Mouse (Mus musculus): ENCODE results near the gene Hist1h2bb.
"Not testable (repeated sequence)": the region's sequence is repeated elsewhere in the genome, so short reads cannot be mapped to it uniquely, and the experiment has no call there.

Hist1h2bb gene

DNA sequence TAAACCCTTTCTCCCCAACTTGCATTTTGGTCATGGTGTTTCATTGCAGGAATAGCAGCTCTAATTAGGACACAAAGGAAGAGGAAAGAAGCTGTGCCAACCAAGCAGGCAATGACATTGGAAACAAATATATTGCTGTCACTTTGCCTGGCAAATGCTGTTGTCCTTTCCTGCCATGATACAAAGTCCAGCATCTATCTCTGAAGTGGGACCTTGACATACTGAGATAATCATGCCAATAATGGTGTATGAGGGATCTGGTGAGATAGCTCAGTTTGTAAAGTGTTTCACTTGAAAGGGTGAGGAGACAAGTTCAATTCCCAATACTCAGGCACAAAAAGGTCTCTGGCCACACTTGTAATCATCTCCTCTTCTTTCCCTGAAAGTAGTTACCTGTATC lies 20.2 kb downstream of the Hist1h2bb start:
- no peak for DNase-seq

DNA sequence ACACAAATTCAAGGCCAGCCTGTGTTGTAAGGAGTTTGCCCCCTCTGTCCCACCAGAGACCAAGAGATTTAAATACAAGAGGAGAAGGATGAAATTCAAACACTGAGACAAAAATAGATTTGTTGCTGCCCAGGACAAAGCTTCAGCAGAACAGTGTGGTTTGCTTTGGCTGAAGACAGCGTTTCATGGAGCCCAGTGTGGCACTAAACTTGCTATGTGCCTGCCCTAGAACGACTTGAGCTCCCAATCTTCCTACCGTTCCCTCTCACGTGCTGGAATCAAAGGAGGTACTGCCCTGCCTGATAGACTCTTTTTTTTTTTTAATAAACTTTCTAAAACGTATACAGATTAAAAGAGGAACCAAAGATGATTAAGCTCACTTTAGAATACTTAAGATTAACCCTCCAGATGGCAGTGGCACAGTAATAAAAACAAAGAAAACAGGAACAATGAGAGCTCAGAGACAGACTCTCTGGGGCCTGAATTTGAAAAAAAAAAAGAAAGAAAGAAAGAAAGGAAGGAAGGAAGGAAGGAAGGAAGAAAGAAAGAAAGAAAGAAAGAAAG lies 22.4 kb downstream of the Hist1h2bb start:
- no peak for DNase-seq

DNA sequence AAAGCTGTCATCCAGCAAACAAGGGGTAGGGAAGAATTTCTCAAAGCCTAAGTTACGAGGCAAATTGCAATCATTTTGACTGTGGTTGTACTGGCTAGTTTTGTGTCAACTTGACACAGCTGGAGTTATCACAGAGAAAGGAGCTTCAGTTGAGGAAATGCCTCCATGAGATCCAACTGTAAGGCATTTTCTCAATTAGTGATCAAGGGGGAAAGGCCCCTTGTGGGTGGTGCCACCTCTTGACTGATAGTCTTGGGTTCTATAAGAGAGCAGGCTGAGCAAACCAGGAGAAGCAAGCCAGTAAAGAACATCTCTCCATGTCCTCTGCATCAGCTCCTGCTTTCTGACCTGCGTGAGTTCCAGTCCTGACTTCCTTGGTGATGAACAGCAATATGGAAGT lies 23.1 kb downstream of the Hist1h2bb start, which contains the start of gene Trim38:
Gene Trim38 (plus strand): TSS at position 301 of the 400 bp plus-strand sequence.
- not testable (repeated sequence) for DNase-seq

DNA sequence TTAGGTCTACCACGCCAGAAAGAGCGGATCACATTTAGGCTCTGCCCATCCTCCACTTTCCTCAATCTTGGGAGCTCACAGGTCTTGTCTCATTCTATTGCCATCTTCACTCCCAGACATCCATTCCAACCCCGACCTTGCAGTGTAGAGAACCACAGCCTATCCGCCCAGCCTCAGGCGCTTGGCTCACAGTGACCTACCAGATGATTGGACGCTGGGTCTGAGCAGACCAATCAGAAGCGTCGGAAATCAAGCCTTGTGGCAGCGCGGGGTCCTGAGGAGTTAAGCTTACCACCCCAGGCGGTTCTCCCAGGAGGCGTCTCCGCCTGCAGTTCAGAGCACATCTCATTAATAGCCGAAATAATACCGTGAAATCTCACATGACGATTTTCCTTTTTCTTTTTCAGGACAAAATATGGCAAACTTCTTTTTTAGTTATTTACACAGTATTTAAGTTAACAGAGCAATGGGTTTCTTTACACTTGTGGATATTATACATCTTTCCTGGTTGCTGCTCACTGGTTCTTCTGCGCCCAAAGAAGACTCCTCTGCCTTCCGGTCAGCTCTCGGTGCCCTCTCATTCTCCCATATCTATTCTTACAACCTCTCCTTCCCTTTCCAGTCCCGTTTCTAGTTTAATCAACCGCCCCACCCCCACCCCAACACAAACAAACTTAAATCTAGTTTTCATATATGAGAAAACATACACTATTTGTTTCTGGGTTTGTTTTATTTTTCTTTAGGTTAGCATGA lies 26.2 kb downstream of the Hist1h2bb start:
- DNase-seq: no peak

DNA sequence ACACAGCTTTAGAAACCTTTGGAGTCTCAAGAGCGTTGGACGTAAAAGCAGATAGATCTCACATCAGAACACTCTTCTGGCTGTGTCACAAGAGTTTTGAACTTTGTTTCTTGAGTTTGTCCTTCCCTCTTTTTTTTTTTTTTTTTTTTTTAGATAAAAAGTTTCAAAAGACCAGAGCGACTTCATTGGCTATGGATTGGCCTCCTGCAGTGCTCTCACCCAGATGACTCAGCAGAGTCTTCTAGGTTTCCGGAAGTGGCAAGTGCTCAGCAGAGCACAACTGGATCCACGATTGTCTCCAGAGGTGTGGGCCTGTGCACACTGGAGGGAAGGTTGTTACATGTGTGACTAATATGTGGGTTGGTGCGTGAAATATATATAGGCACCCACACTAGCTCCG lies 31.8 kb downstream of the Hist1h2bb start:
- no peak for DNase-seq

DNA sequence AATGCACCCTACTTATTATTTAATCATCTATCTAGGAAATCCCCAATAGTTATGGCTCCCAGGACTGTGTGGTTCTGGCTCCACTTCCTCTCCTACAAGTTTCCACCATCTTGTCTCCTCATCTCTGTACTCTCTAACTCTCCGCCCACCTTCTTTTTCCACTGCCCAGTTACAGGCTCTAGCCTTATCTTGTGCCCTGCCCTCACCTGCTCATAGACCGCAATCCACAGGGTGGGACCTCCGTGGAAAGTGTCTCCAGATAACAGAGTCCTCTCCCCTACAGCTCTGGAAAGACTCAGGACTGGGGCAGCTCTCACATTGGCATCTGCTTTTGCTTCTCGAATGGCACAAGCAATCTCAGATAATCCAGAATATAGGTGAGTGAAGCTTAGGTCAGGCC lies 32.5 kb downstream of the Hist1h2bb start:
- no peak for DNase-seq

DNA sequence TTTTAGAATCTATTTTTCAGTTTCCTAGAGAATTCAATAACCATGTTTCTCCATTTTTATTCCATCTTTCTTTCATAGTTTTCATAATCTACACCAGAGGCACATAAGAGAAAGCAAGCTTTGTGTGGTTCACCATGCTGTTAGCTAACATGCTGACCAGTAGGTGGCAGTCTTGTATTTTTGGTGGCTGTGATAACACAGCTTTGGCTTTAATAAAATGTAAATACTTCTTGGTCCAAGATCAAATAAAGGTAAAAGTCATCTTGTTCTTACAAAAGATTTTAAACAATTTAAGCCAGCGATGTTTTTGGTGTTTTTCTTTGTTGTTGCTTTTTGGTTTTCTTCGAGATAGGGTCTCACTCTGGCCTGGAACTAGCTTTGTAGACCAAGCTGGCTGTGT lies 46.0 kb downstream of the Hist1h2bb start:
- peak; percentile 7 for DNase-seq
